Mouse (Mus musculus): ENCODE measurements around the gene Gm28635.

The Gm28635 gene

DNA sequence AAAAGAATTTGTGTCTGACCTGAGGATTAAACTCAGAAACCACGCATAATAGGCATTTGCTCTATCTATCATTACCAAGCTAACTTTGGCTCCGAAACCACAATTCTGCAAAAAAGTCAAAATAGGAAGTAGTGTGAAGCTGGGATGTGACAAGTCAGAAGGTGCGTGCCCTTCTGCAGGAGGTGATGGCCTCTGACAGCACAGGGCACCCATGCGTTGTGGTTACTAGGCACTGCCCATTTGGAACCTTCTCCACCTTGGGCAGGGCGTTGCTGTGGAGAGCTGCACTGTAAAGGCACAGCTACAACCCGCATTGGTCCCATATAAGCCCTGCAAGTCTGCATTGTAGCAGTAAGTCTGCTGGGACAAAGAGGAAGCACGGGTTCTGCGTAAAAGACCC, 85.0 kb downstream of the Gm28635 start:
- DNase-seq (ENCODE audit: low spot score in 2 of 2), result no peak

DNA sequence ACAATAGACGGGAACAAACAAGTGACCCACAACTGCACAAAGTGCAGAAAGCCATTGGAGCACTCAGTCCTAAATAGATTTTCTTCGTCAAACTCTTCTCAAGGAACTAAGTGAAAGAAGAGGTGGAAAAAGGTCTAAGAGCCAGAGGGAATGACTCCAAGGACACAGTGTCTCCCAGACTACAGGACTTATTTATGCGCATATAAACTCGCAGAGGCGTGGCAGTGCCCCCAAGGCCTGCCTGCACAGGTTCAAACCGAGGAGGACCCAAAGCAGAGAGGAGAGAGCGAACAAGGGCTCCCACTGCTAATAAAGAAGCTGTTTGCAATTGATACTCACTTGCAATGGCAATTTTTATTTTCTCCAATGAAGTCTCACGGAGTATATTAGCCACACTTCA, 92.1 kb downstream of the Gm28635 start:
- no peak for DNase-seq (ENCODE audit: low spot score in 2 of 2)

DNA sequence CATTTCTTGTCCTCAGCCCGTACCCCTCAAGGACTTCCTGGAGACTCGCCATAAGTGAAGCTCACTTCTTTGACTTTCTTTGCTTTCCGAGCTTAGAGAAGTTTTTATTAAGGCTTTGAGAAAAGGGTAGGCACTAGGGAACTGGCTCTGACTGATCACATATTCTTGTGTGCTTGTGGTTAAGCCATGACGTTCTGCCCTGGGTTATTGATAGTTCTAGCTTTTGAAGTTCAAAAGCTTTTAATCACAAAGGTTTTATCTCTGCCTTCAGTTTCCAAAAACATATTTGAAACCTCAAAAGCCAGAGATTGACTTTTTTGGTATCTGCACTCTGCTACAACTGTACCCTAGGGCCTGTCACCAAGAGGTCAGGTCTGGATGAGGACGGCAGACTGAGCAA, 95.6 kb downstream of the Gm28635 start:
- DNase-seq (ENCODE audit: low spot score in 2 of 2), result no peak

DNA sequence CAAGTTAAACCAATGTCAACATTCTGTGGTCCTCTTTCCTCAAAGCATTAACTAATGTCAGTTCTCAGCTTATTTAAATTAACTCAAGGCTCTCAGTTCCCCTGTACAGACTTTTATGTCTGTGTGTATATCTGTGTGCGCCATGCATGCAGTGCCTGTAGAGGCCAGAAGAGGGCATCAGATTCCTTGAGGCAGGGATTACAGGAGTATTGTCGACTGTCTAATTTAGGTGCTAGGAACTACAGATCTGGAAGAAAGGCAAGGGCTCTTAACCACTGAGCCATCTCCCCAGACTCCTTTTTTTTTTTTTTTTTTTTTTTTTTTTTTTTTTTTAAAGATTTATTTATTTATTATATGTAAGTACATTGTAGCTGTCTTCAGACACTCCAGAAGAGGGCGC, 96.6 kb downstream of the Gm28635 start:
- DNase-seq (ENCODE audit: low spot score in 2 of 2), result no peak

DNA sequence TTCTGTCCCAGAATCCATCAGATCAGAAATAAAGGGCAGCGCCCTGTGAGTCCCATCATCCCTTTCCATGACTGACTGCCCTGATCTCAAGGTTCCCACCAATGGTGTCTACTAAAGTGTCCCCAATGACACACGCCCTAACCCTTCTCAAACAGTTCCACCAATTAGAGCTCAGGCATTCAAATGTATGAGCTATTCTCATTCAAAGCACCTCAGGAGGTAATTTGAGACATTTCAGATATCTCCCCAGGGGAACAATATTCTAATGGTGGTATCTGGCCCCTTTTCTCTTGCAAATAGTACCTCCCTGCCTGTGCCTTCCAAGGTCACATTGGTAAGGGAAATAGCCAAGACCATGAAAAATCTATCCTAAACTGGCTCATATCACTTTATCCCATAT, 98.5 kb downstream of the Gm28635 start:
- no peak for DNase-seq (ENCODE audit: low spot score in 2 of 2)

DNA sequence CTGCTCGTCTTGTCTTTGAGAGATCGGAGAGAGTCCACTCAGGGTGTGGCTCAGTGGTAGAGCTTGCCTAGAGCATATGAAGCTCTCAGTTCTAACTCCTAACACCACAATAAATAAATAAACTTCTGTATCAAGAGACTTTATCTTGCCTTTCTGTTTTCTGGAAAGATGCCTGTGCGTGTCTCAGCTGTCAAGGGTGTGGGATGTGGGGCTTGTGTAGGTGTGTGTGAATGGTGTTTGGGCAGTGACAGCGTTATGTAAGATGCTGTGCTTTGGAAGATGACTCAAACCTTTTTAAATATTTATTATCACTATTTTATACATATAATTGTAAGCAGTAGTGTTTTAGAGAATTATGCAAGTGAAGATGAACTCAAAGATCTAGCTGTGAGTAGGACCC, 103.7 kb downstream of the Gm28635 start:
- no peak for DNase-seq (ENCODE audit: low spot score in 2 of 2)

DNA sequence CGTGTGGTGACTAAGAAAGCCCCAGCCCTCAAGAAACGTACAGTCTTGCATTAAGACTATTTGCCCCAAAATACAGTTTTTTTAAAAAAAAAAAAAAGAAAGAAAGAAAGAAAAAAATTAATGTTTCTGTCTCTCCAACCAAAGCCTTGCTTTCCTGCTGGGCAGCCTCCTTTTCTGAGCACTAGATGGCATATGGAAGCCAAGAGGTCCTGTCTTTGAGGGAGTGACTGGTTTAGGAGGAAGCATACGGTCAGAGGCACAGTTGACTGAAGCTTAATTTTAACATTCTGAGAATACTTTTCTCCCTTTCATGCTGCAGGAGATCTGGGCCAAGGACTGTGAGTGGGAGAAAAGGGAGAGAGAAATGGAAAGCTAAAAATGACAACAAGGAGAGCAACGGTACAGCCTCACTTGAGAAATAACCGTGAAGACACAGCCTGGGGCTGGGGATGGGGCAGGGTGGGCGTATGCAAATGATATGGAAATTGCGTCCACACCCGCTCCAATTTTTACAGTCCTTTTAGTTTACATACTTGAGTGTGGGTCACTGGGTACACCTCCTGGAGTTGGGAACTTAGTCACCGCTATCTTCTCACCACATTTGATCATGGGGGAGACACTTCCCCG, 120.8 kb downstream of the Gm28635 start:
- no peak for DNase-seq (ENCODE audit: low spot score in 2 of 2)

All from heart, adult 9 months (tissue).